Mouse (Mus musculus) heart, postnatal 4 days (tissue): ENCODE data around the gene Nudt3. TPM values are rescaled to one million over a fixed set of nuclear protein-coding genes. Genes with fewer than 3 reads are reported as not detected.
A peak's percentile ranks its signal among the peaks of the same experiment; 100 is the strongest.

Source experiments
- DNase-seq: peaks from one replicate; pipeline ENCODE4 v3.0.0; 2021
- total RNA-seq, 2 experiments: library from RNA; stranded (reverse); gene quantifications; 2 replicates each; pipeline ENCODE4 v1.2.3; 2021

The Nudt3 gene
- total RNA-seq, 2 experiments from 2014 or later: 340 to 371 TPM

- no peak for DNase-seq
Observed at GRCm38 (mm10) chr17:27564391-27565162, 58.7 kb downstream of the Nudt3 start.

GRCm38 (mm10) chr17:27563771-27564244 lies 59.5 kb downstream of the Nudt3 start:
- no peak for DNase-seq

- no peak for DNase-seq
Observed at GRCm38 (mm10) chr17:27561809-27562526, 61.3 kb downstream of the Nudt3 start.

GRCm38 (mm10) chr17:27560926-27561480 lies 62.3 kb downstream of the Nudt3 start:
- no peak for DNase-seq

GRCm38 (mm10) chr17:27559596-27559995 lies 63.7 kb downstream of the Nudt3 start:
- no peak for DNase-seq

- DNase-seq: no peak
Observed at GRCm38 (mm10) chr17:27558845-27559244, 64.5 kb downstream of the Nudt3 start.

GRCm38 (mm10) chr17:27557927-27558661 lies 65.2 kb downstream of the Nudt3 start:
- DNase-seq: no peak

- DNase-seq: peak; percentile 63
Observed at GRCm38 (mm10) chr17:27557181-27557926, 65.9 kb downstream of the Nudt3 start.

GRCm38 (mm10) chr17:27556315-27557011 lies 66.8 kb downstream of the Nudt3 start, which contains the start of gene Hmga1:
Gene Hmga1, plus strand, starts transcription at chr17:27556497.
- peak; percentile 88 for DNase-seq

- DNase-seq: peak; percentile 69
Observed at GRCm38 (mm10) chr17:27555512-27556172, 67.7 kb downstream of the Nudt3 start.

GRCm38 (mm10) chr17:27555075-27555511 lies 68.2 kb downstream of the Nudt3 start:
- peak; percentile 43 for DNase-seq

- DNase-seq: no peak
Observed at GRCm38 (mm10) chr17:27554062-27554960, 69.0 kb downstream of the Nudt3 start.

- DNase-seq: no peak
Observed at GRCm38 (mm10) chr17:27552215-27553201, 70.8 kb downstream of the Nudt3 start.

GRCm38 (mm10) chr17:27551393-27551940 lies 71.8 kb downstream of the Nudt3 start:
- no peak for DNase-seq

GRCm38 (mm10) chr17:27549234-27549633 lies 74.1 kb downstream of the Nudt3 start:
- DNase-seq: peak; percentile 44

GRCm38 (mm10) chr17:27547253-27547868 lies 75.9 kb downstream of the Nudt3 start:
- peak; percentile 67 for DNase-seq

- DNase-seq: no peak
Observed at GRCm38 (mm10) chr17:27546574-27547085, 76.7 kb downstream of the Nudt3 start.
